Mouse (Mus musculus): ENCODE data around the gene Zbtb48.

GRCm38 (mm10) chr4:152011171-152011760 lies 16.2 kb downstream of the Zbtb48 start:
- TF ChIP-seq POLR2A (IDR thresholded peaks at IDR 0.05; ENCODE audit: insufficient read length, low read depth) (no peak), POLR2AphosphoS2 (IDR thresholded peaks at IDR 0.05; ENCODE audit: insufficient read length, low read depth) (no peak), E2F4 (IDR thresholded peaks at IDR 0.05; ENCODE audit: insufficient read depth) (no peak), CEBPB (IDR thresholded peaks at IDR 0.05; ENCODE audit: insufficient read depth, poor library complexity, severe bottlenecking) (no peak), TCF12 (IDR thresholded peaks at IDR 0.05; ENCODE audit: insufficient read depth, poor library complexity, severe bottlenecking) (no peak), MYOG (IDR thresholded peaks at IDR 0.05; ENCODE audit: control insufficient read depth in 1 of 3, insufficient read depth in 1 of 3, insufficient read length in 2 of 3, low read depth in 2 of 3) (no peak)

All from myocyte (in vitro differentiated cells).